Mouse (Mus musculus): Measurements from ENCODE around the gene Prickle1.

Prickle1 gene

GRCm38 (mm10) chr15:93502703-93503102 lies 93.0 kb downstream of the Prickle1 start:
- DNase-seq, result no peak

DNA sequence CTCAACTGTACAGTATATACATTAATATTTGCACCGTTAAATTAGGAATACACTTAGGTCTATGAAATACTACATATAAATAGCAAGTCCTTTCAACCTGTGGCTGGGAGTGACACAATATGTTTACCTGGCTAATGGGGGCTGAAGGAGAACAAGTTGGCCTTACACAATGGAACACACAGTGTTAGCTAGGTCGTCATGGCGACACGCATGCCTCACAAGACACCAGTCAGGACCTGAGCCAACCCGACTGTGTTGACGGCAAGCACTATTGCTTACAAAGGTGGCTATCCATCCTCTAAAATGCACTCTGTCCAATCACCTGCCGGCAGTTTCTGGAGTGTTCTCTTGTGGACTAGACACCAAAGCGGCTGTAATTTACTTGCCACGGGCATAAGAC lies 95.8 kb downstream of the Prickle1 start:
- DNase-seq, result peak; percentile 51 to 56

GRCm38 (mm10) chr15:93494700-93495099 lies 101.0 kb downstream of the Prickle1 start:
- DNase-seq, result no peak

DNA sequence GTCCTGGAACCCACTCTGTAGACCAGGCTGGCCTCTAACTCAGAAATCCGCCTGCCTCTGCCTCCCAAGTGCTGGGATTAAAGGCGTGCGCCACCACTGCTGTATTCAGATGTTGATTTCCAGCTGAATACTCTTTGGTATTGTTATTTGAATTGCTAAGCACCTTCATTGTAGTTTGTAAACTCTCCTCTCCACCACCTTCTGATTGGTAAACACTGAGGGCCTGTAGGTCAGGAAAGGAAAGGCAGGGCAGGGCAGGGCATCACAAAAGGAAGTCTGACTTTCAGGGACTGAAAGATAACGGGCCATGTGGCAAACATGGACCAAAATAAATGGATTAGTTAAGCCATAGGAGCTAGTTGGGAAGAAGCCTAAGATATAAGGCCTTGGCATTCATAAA lies 106.1 kb downstream of the Prickle1 start:
- DNase-seq, result no peak

DNA sequence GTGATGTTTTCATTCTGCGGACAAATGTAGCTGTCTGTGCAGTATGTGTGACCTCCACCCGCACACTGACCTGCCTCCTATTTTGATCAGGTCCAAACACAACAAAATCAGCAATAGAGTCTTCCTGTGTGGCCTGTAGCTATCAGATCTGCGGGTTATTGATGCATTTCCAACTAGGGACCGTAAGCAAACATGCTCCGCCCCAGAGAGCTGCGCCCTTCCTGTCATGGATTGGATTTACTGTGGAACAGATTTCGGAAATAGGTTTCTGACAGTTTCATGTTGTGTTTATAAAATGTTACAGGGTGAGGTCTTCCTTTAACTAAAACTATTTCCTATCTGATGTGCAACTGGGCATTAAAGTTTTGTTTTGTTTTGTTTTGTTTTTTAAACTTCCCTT lies 109.6 kb downstream of the Prickle1 start:
- DNase-seq, result no peak

- no peak for DNase-seq
Observed at GRCm38 (mm10) chr15:93485252-93485651, 110.4 kb downstream of the Prickle1 start.

- no peak for DNase-seq
Observed at GRCm38 (mm10) chr15:93484261-93484710, 111.4 kb downstream of the Prickle1 start.

DNA sequence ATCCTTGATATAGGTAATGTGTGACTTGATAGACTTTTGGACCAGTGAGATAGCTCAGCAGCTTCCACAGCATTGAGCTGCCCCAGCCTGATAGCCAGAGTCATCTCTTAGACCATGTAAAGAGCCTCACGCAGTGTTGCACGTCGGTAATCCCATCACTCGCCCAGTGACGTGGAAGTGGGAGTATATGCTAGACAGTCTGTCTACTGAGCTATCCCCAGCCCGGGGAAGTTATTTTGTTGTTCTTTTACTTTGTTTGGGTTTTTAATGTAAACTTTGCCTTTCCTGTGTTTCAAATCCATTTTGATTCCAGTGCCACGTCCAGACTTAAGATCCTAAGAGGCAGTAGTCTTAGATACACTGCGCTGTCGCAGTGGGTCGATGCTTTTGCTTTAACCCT lies 114.6 kb downstream of the Prickle1 start:
- no peak for DNase-seq

DNA sequence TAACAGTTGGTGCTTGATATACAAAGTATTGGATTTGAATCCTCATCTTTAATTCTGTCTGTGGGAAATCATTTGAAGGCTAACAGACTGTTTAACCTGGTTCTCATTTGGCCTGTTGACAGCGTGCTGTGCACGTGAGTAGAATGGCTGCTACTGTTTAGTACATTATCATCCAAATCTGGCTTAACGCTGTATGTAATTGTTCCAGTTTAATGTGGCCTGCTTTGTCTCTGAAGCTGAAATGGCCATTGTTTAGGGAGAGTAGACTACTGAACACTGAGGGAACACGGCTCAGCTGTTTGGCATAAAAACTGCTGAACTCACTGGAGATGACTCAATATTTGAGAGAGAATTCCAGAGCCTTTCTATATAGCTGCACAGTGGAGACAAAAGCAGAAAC lies 116.2 kb downstream of the Prickle1 start:
- DNase-seq, result no peak

- DNase-seq, result peak in 1 of 2 experiments; percentile 17
Observed at GRCm38 (mm10) chr15:93478676-93479075, 117.0 kb downstream of the Prickle1 start.

- DNase-seq, result peak; percentile 32 to 60
Observed at GRCm38 (mm10) chr15:93477729-93478128, 118.0 kb downstream of the Prickle1 start.

DNA sequence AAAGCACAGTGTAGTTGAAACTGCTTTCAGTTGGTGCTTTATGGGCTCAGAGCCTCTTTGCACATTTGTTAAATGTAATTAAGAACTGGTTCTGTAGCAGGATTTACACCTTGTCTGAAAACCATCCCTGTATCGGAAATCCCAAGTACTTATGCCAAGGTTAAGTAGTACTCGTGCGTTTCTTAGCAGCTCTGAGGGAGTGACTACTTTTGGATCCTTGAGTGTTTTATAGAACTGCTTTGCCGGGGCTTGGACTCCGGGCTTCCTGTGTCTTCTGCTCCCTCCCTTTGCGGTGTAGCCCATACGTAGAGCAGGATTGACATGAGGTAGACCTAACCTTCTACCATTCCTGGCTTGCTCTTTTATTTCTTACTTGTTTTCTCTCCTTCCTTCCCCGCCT lies 120.0 kb downstream of the Prickle1 start:
- no peak for DNase-seq

DNA sequence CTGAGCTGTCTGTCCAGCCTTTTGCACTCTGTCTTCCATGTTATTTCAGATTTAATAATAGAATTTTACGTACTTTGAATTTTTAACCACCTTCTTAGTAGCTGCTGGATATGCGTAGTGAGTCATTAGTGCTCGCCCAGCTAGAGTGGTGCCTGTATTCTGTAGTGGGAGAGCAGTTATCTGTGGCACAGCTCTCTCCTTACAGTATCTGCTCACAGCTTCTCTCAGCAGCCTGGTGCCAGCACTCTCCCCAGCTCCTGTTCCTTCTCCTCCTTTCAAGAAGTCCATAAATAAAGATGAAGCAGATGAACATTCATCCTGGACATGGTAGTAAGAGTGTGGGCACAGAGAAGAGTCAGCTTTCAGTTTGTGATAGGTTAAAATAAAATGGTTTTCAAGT lies 121.4 kb downstream of the Prickle1 start:
- no peak for DNase-seq

GRCm38 (mm10) chr15:93472089-93472488 lies 123.6 kb downstream of the Prickle1 start:
- no peak for DNase-seq

- no peak for DNase-seq
Observed at GRCm38 (mm10) chr15:93471651-93472050, 124.0 kb downstream of the Prickle1 start.

- DNase-seq, result no peak
Observed at GRCm38 (mm10) chr15:93461066-93461465, 134.6 kb downstream of the Prickle1 start.

DNA sequence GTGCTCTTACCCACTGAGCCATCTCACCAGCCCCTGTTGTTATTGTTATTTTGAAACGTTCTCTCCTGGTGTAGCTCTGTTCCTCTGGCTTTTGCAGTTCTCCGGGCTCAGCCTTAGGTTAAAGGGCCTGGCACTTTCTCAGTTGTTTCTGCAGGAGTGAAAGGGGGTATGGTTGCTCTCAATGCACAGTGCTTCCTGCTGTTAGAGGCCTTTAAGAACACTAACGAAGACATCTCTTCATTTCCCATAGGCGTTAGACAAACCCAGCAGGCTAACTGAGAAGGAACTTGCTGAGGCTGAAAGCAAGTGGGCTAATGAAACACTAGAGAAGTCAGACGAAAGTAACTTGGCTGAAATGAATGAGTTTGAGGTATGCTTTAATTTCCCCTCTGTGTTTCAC lies 136.3 kb downstream of the Prickle1 start:
- DNase-seq, result no peak

GRCm38 (mm10) chr15:93456005-93456404 lies 139.7 kb downstream of the Prickle1 start:
- DNase-seq, result peak; percentile 21 to 25

GRCm38 (mm10) chr15:93453296-93453695 lies 142.4 kb downstream of the Prickle1 start:
- no peak for DNase-seq

All from cerebellum, postnatal 10 days (tissue).